Mouse (Mus musculus): ENCODE results near the gene Itgb3bp. TPM values are rescaled to one million over a fixed set of nuclear protein-coding genes. Genes with fewer than 3 reads are reported as not detected.
A peak's percentile ranks its signal among the peaks of the same experiment; 100 is the strongest.

Gene Itgb3bp
- 4.7 and 11.3 TPM in 2 replicates for polyA plus RNA-seq (2012; rRNA removed)
- polyA plus RNA-seq (2014; fragmentation: Nextera tagmentation; extraction: Ambion mirVana) = 31.3 and 33.1 TPM in 2 replicates

DNA sequence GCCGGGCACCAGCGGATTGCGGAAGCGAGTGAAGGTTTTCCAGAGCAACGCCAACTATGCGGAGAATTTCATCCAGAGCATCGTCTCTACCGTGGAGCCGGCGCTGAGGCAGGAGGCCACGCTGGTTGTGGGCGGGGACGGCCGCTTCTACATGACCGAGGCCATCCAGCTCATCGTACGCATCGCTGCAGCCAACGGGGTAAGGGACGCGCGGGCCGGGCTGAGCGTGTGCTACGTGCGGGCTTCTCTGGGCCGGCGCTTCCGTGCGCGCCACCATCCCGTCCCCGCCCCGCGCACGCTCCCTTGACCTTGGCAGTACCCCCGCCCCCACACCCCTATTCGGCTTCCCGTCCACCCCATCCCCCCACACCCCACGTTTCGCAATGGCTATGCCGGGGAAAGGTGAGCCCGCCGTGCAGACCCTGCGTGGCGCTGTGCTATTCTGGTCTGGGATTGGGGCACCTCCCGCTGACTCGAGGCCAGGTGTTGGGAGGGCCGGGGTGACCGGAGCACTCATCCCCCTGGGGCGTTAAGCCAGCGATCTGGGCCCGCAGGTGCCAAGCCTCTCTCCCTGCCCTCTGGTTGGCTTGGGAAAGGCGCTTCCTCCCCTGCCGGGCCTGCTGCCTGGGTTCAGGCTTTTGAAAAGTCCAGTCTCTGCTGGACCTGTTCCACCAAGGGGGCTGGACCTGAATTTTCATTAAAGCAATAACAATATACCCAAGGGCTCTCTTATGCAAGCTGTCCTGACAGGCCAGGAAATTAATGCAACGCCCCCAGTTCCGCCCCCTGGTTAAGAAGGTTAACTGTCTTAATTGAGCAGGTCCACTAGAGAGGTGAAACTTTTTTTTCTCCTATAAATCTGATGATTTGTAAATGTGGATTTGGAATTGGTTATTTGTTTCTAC is at the start of gene Itgb3bp:
Gene Itgb3bp, minus strand, starts transcription at position 201 of the 905 bp plus-strand sequence.
- Histone ChIP-seq H3K27ac (replicated peaks; ENCODE audit: low read depth, low read length) (peak within 1 kb of the TSS; percentile 76), H3K4me3 (replicated peaks; ENCODE audit: low read length) (peak within 1 kb of the TSS; percentile 67), H3K9ac (ENCODE audit: low read depth, low read length, severe bottlenecking) (peak within 1 kb of the TSS; percentile 64), H3K4me2 (replicated peaks; ENCODE audit: low read depth, low read length, severe bottlenecking) (peak within 1 kb of the TSS; percentile 89), H3K36me3 (ENCODE audit: control insufficient read depth, insufficient read depth, low read length) (no peaks in the 10 kb centered on the region), H3K4me1 (ENCODE audit: control insufficient read depth, insufficient read depth, low read length) (peaks cover 14% of the 10 kb centered on the region), H3K27me3 (ENCODE audit: control insufficient read depth, insufficient read depth, low read length) (no peaks in the 10 kb centered on the region), H3K9me3 (ENCODE audit: control insufficient read depth, low read length) (no peaks in the 10 kb centered on the region)
- peak; percentile 90 for ATAC-seq (ENCODE audit: low FRiP score, low read depth)
- no peak for TF ChIP-seq POLR2A (IDR thresholded peaks at IDR 0.05; ENCODE audit: borderline replicate concordance, extremely low read depth, insufficient read depth, insufficient read length)
- WGBS = 1% methylated on average over 46 of the region's 57 CpGs
- peak; percentile 81 for DNase-seq (ENCODE audit: low spot score)

DNA sequence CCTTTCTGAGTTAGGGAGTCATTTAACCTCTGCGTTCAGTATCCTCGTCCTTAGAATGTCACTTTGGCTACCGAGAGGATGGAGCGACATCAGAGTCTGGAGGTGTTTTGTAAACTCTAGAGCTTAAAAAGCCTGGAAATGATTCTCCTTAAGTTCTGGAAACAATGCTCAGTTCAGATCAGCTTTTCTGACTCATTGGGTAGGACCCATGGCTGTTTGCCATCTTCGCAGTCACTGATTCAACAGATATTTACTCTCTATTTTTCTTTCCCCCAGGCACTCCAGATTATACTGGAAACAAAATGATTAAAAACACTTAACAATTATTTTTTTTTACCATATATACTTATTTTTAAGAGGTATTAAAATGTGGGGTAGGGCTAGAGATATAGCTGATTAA is 49.7 kb upstream of the Itgb3bp start:
- no peak for ATAC-seq (ENCODE audit: low FRiP score, low read depth)
- Histone ChIP-seq H3K4me1 (ENCODE audit: control insufficient read depth, insufficient read depth, low read length) (no peaks in the 10 kb centered on the region), H3K4me2 (replicated peaks; ENCODE audit: low read depth, low read length, severe bottlenecking) (no peak overlapping the region), H3K4me3 (replicated peaks; ENCODE audit: low read length) (no peak overlapping the region), H3K9me3 (ENCODE audit: control insufficient read depth, low read length) (no peaks in the 10 kb centered on the region), H3K9ac (ENCODE audit: low read depth, low read length, severe bottlenecking) (no peak overlapping the region), H3K27ac (replicated peaks; ENCODE audit: low read depth, low read length) (no peak overlapping the region), H3K36me3 (ENCODE audit: control insufficient read depth, insufficient read depth, low read length) (0 out of 2 replicates have a peak, but pooled peaks cover 5% of the 10 kb centered on the region), H3K27me3 (ENCODE audit: control insufficient read depth, insufficient read depth, low read length) (no peaks in the 10 kb centered on the region)
- 89% methylated on average over 5 of the region's 5 CpGs for WGBS
- peak; percentile 23 for DNase-seq (ENCODE audit: low spot score)
- TF ChIP-seq POLR2A (IDR thresholded peaks at IDR 0.05; ENCODE audit: borderline replicate concordance, extremely low read depth, insufficient read depth, insufficient read length) = no peak

DNA sequence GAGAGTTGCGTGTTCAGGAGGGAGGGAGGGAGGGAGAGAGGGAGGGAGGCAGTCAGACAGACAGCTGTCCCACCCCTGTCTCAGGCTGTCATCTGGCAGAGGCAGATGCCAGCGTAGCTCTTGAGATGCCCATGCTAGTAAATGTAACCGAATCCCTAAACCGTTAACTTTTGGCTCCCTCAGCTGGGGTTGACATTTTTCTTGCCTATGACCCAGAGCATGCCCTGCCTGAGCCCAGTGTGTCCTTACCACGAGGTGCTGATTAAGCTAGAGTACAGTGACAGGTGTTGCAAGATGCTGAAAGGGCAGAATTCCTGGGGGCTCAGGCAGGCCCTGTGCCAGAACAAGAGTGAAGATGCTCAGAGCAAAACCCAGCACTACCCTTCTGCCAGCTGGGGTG is 44.8 kb upstream of the Itgb3bp start:
- no peak overlapping the region for H3K27ac ChIP-seq (replicated peaks; ENCODE audit: low read depth, low read length)
- H3K4me2 ChIP-seq (replicated peaks; ENCODE audit: low read depth, low read length, severe bottlenecking) = no peak overlapping the region
- DNase-seq (ENCODE audit: low spot score) (no peak), ATAC-seq (ENCODE audit: low FRiP score, low read depth) (peak; percentile 50; the same call in 1 of the 2 replicates)
- no peak overlapping the region for H3K9ac ChIP-seq (ENCODE audit: low read depth, low read length, severe bottlenecking)
- no peaks in the 10 kb centered on the region for H3K9me3 ChIP-seq (ENCODE audit: control insufficient read depth, low read length)
- WGBS = 69% methylated on average over 5 of the region's 5 CpGs
- TF ChIP-seq POLR2A (IDR thresholded peaks at IDR 0.05; ENCODE audit: borderline replicate concordance, extremely low read depth, insufficient read depth, insufficient read length) = no peak
- H3K27me3 ChIP-seq (ENCODE audit: control insufficient read depth, insufficient read depth, low read length) = no peaks in the 10 kb centered on the region
- H3K4me1 ChIP-seq (ENCODE audit: control insufficient read depth, insufficient read depth, low read length) = peaks cover 8% of the 10 kb centered on the region; the same call in 1 of the 2 replicates
- peaks cover 6% of the 10 kb centered on the region; the same call in 1 of the 2 replicates for H3K36me3 ChIP-seq (ENCODE audit: control insufficient read depth, insufficient read depth, low read length)
- H3K4me3 ChIP-seq (replicated peaks; ENCODE audit: low read length) = no peak overlapping the region

DNA sequence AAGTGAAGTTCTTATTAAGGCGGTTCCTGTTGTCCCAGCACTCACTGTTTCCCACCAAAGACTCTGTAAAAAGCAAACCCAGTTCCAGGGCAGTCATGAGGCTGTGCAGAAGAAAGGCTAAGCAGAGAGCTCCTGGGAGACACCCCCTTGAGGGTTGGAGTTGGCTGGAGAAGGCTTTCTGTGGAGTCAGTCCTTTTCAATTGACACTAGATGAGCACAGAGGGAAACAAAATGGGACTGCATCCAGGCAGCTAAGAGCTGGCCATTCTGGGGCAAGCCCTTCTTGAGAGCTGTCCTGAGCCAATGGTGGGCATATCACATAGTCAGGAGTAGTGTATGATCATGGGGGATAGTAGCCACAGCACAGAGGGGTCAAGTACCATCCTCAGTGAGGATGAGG is 44.3 kb upstream of the Itgb3bp start:
- Histone ChIP-seq H3K9me3 (ENCODE audit: control insufficient read depth, low read length) (no peaks in the 10 kb centered on the region), H3K4me1 (ENCODE audit: control insufficient read depth, insufficient read depth, low read length) (peaks cover 12% of the 10 kb centered on the region), H3K4me3 (replicated peaks; ENCODE audit: low read length) (no peak overlapping the region), H3K27ac (replicated peaks; ENCODE audit: low read depth, low read length) (no peak overlapping the region), H3K36me3 (ENCODE audit: control insufficient read depth, insufficient read depth, low read length) (peaks cover 6% of the 10 kb centered on the region; the same call in 1 of the 2 replicates), H3K4me2 (replicated peaks; ENCODE audit: low read depth, low read length, severe bottlenecking) (no peak overlapping the region), H3K27me3 (ENCODE audit: control insufficient read depth, insufficient read depth, low read length) (no peaks in the 10 kb centered on the region), H3K9ac (ENCODE audit: low read depth, low read length, severe bottlenecking) (no peak overlapping the region)
- ATAC-seq (ENCODE audit: low FRiP score, low read depth) (no peak), DNase-seq (ENCODE audit: low spot score) (no peak)
- TF ChIP-seq POLR2A (IDR thresholded peaks at IDR 0.05; ENCODE audit: borderline replicate concordance, extremely low read depth, insufficient read depth, insufficient read length) = no peak
- 94% methylated on average over 1 of the region's 1 CpGs for WGBS

DNA sequence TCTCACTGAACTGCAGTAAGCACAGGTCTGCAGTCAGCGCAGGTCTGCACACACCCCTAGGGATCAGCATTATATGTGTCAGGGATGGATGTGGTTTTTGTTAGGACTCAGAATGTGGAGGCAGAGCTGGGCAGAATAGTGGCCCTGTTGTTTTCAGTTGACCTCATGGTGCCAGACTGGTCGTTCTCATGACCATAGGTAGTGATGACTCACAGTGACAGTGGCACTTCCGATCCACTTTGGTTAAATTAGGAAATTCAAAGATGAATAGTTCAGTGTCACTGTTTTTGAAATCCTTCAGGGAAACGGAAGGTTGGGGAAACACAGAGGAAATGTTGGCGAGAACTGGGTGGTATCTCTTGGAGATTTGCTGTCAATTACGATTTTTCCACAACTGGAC is 43.3 kb upstream of the Itgb3bp start:
- no peak overlapping the region for H3K27ac ChIP-seq (replicated peaks; ENCODE audit: low read depth, low read length)
- no peaks in the 10 kb centered on the region for H3K9me3 ChIP-seq (ENCODE audit: control insufficient read depth, low read length)
- H3K36me3 ChIP-seq (ENCODE audit: control insufficient read depth, insufficient read depth, low read length) = peaks cover 7% of the 10 kb centered on the region; the same call in 1 of the 2 replicates
- DNase-seq (ENCODE audit: low spot score) (no peak), ATAC-seq (ENCODE audit: low FRiP score, low read depth) (no peak)
- no peak for TF ChIP-seq POLR2A (IDR thresholded peaks at IDR 0.05; ENCODE audit: borderline replicate concordance, extremely low read depth, insufficient read depth, insufficient read length)
- no peak overlapping the region for H3K9ac ChIP-seq (ENCODE audit: low read depth, low read length, severe bottlenecking)
- H3K27me3 ChIP-seq (ENCODE audit: control insufficient read depth, insufficient read depth, low read length) = no peaks in the 10 kb centered on the region
- no peak overlapping the region for H3K4me2 ChIP-seq (replicated peaks; ENCODE audit: low read depth, low read length, severe bottlenecking)
- H3K4me3 ChIP-seq (replicated peaks; ENCODE audit: low read length) = no peak overlapping the region
- peaks cover 12% of the 10 kb centered on the region for H3K4me1 ChIP-seq (ENCODE audit: control insufficient read depth, insufficient read depth, low read length)
- 85% methylated on average over 6 of the region's 6 CpGs for WGBS

Measured in limb, embryonic 14.5 days (tissue).